Mouse (Mus musculus) E14TG2a.4 (cell line): ENCODE measurements around the gene Btnl10.

Experiments
- CTCF ChIP-seq: conservative IDR thresholded peaks from 2 replicates; pipeline ENCODE4 v1.5.1; 2014; ENCODE audit warnings: low read length
- POU5F1 ChIP-seq: IDR thresholded peaks from 2 replicates; pipeline ENCODE4 v1.6.1; 2014; ENCODE audit warnings: low read length, borderline replicate concordance

GRCm38 (mm10) chr11:58957226-58957914 lies 39.7 kb downstream of the Btnl10 start:
- no peak for TF ChIP-seq CTCF
- TF ChIP-seq POU5F1, result no peak
